Mouse (Mus musculus) megakaryocyte progenitor cell, adult 5-6 weeks (primary cell): ENCODE measurements at regions not wholly inside any gene's neighbourhood (a gene's known extent, or its start where the extent isn't known, plus 50 kb on each side); places are given as distances from the start of the nearest gene placed in this dataset.
"Not testable (repeated sequence)": the region's sequence is repeated elsewhere in the genome, so short reads cannot be mapped to it uniquely, and the experiment has no call there.

ENCODE experiments used
- ATAC-seq: replicated peaks from 2 replicates; pipeline ENCODE4 v1.8.0; 2016; ENCODE audit warnings: mild to moderate bottlenecking, moderate TSS enrichment, inconsistent platforms; ENCODE audit not compliant: poor library complexity

GRCm38 (mm10) chr6:133724627-133725026 is 128.9 kb downstream of the Kap start:
- ATAC-seq, result not testable (repeated sequence)

- ATAC-seq, result peak; percentile 50
These were observed 146.8 kb downstream of the Kap start for GRCm38 (mm10) chr6:133706712-133707111.

- ATAC-seq, result no peak
These were observed 151.9 kb downstream of the Kap start for GRCm38 (mm10) chr6:133701625-133702024.
